Mouse (Mus musculus) liver, embryonic 12.5 days (tissue): ENCODE results near the gene Olfr452. TPM values are rescaled to one million over a fixed set of nuclear protein-coding genes. Genes with fewer than 3 reads are reported as not detected.

Experiments
- polyA plus RNA-seq: library from polyadenylated mRNA; unstranded; fragments of >200 nt; fragmentation: Nextera tagmentation; extraction: Ambion mirVana; gene quantifications from 2 replicates; pipeline ENCODE4 v1.2.1, GENCODE M21; 2016

Olfr452 gene
- polyA plus RNA-seq, 1 experiment from 2014 or later: not detected

Other genes starting within 250 kb of the Olfr452 start
- gene Olfr455, start 237.5 kb upstream of the Olfr452 start, polyA plus RNA-seq: not detected in 2 replicates
- not detected in 2 replicates for gene Tcaf3, start 187.4 kb upstream of the Olfr452 start, polyA plus RNA-seq
- 0.46 and 0.53 TPM in 2 replicates for gene Tcaf2, start 139.8 kb upstream of the Olfr452 start, polyA plus RNA-seq
- 10.1 and 10.2 TPM in 2 replicates for gene Tcaf1, start 75.0 kb upstream of the Olfr452 start, polyA plus RNA-seq
- gene Olfr453, start 45.7 kb upstream of the Olfr452 start, polyA plus RNA-seq: not detected in 2 replicates
- gene Olfr38, start 28.7 kb upstream of the Olfr452 start, polyA plus RNA-seq: not detected in 2 replicates
- gene Olfr450, start 26.8 kb downstream of the Olfr452 start, polyA plus RNA-seq: not detected in 2 replicates
- gene Olfr449, start 49.3 kb downstream of the Olfr452 start, polyA plus RNA-seq: not detected in 2 replicates
- not detected in 2 replicates for gene Olfr448, start 105.3 kb downstream of the Olfr452 start, polyA plus RNA-seq
- gene Olfr447, start 123.8 kb downstream of the Olfr452 start, polyA plus RNA-seq: not detected in 2 replicates
- gene Olfr446, start 136.3 kb downstream of the Olfr452 start, polyA plus RNA-seq: not detected in 2 replicates
- gene Olfr444, start 164.0 kb downstream of the Olfr452 start, polyA plus RNA-seq: not detected in 2 replicates